Mouse (Mus musculus) gastrocnemius, postnatal 25 days (tissue): ENCODE results near the gene Fgfr2. TPM values are rescaled to one million over a fixed set of nuclear protein-coding genes. Genes with fewer than 3 reads are reported as not detected.

Source experiments
- DNase-seq: peaks from one replicate; pipeline ENCODE4 v3.0.0; 2022
- total RNA-seq, 2 experiments: library from RNA; stranded (reverse); gene quantifications; 1 replicate in 1 of 2; 2 replicates in 1 of 2; pipeline ENCODE4 v1.2.3; 2021

The Fgfr2 gene
- total RNA-seq, 2 experiments from 2014 or later = 0.33 to 0.96 TPM

- no peak for DNase-seq
These were observed 2155.2 kb downstream of the Fgfr2 start for GRCm38 (mm10) chr7:130967901-130968300.

GRCm38 (mm10) chr7:130966876-130967275 is 2156.3 kb downstream of the Fgfr2 start:
- DNase-seq = no peak

DNA sequence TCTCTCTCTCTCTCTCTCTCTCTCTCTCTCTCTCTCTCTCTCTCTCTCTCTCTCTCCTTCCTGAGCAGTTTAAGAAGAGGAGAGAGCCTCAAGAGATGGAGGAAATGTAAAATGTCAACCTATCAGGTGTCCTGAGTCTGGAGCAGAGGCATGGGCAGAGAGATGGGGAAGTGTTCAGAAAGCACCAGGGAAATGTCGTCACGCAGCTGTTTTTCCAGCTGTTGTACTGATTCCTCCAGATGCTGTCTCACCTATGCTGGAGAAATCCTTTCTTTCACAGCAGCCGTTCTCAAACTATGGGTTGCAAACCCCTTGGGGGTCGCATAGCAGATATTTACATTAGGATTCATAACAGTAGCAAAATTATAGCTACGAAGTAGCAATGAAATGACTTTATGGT is 2156.7 kb downstream of the Fgfr2 start:
- no peak for DNase-seq

DNA sequence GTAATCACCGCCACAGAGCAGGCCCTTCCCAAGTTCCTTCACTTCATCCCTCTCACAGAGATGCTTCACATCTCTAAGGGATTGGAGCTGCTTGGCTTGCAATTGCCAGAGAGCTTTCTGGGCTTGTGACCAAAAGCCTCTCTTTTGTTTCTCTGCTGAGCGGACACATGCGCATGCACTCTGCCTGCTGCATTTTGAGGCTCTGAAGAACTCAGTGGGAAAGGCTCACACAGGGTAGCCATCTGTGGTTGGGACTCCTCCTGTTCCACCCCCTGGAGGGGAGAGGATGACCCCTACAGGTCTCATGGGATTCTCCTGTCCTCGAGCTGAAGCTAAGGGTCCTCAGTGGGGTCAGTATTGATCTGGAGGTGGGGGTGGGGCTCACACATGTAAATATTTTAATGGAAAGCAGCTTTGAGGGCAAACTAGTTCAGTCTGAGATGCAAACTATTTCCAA is 2157.2 kb downstream of the Fgfr2 start:
- peak; percentile 77 for DNase-seq

GRCm38 (mm10) chr7:130965396-130965795 is 2157.8 kb downstream of the Fgfr2 start:
- DNase-seq = no peak

GRCm38 (mm10) chr7:130964686-130965085 is 2158.5 kb downstream of the Fgfr2 start:
- peak; percentile 71 for DNase-seq

DNA sequence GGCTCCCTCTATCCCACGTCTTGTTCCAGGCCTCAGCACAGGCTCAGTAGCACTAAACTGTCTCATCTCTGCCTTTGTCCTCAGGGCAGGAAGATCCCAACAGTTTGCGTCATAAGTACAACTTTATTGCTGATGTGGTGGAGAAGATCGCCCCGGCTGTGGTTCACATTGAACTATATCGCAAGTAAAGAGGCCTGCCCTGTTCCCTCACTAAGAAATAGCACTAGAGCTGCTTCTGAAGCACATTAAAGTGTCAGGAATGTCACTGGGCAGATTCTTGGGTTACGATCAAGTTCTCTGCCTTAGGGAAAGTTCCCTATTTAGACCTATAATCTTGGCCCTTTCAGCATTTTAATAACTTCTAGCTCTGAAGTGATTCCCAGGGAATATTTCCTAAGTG is 2161.7 kb downstream of the Fgfr2 start:
- no peak for DNase-seq

GRCm38 (mm10) chr7:130959868-130960267 is 2163.3 kb downstream of the Fgfr2 start:
- DNase-seq = peak; percentile 87

- DNase-seq = no peak
These were observed 2164.6 kb downstream of the Fgfr2 start for GRCm38 (mm10) chr7:130958551-130958950.

DNA sequence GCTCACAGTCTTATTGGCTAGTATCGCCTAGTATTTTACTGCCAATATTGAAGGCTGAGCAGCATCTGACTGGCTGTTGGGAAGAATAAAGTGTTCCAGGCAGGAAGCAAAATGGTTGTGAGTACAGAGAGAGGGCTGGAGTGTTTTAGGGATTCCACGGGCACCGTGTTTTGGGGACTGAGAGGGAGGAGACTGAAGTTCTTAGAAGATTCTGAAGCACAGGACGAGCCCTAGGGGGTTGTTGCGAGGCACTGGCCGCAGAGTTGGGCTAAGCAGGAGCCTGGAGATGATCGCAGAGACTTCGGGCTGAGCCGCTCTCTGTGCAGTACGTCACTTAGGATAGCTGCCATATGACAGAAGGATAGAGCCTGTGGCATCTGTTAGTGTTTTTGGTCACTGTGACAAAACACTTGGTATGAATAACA is 2169.0 kb downstream of the Fgfr2 start:
- DNase-seq = no peak

DNA sequence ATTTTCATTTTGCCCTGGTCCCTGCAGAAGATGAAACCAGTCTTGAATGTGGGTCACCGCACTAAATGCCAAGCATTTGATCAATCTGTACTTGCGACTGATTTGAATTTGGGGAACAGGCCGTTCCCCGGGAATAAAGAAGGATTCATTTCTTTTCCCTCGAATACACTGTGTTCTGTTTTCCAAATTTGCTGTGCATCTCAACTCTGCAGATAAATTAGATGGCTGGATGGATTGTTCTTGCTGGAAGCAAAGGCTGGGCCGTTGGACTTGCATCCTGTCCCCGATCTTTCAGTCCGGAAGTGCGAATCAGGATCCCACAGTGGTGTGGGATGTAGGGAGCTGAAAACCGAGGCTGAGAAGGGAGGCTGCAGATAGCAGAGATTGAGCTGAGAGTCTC is 2169.8 kb downstream of the Fgfr2 start:
- DNase-seq = no peak

DNA sequence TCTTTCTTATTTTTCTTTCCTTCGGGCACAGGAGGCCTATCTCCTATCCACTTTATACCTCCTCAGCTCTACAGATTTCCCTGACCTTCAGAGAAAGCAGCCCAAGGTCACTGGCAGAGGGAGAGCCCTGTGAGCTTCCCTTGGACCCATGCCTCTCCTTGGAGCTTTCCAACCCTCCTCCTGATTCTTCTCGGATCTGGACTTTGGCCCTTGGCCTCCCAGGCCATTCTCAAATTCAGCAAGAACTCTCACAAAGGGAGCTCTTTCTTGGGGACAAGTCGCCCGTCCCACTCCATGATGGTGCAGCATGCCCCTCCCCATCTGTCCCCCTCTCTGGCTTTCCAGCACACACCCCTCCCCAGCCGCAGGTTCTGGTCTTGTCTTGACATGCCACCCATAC is 2172.1 kb downstream of the Fgfr2 start:
- DNase-seq = no peak

- DNase-seq = no peak
These were observed 2172.7 kb downstream of the Fgfr2 start for GRCm38 (mm10) chr7:130950482-130950881.

DNA sequence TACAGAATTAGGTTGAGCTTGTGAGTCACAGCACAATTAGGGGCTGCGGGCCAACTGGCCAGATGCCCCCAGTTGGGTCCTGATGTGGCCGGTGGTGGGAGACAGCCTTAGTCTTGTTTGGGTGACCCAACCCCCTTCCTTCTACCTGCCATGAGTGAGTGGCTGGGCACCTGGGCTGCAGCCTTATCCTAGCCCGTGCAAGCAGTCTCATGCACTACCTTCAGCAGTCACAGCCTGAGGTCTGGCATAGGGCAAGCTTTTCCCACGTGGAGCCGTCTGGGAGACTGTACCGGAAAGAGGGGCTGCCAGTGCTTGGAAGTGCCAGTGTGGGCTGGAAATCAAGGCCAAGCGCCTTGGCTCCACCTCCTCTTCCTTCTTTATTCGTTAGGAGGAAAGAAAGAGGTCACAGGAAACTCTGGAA is 2173.8 kb downstream of the Fgfr2 start:
- peak; percentile 56 for DNase-seq

DNA sequence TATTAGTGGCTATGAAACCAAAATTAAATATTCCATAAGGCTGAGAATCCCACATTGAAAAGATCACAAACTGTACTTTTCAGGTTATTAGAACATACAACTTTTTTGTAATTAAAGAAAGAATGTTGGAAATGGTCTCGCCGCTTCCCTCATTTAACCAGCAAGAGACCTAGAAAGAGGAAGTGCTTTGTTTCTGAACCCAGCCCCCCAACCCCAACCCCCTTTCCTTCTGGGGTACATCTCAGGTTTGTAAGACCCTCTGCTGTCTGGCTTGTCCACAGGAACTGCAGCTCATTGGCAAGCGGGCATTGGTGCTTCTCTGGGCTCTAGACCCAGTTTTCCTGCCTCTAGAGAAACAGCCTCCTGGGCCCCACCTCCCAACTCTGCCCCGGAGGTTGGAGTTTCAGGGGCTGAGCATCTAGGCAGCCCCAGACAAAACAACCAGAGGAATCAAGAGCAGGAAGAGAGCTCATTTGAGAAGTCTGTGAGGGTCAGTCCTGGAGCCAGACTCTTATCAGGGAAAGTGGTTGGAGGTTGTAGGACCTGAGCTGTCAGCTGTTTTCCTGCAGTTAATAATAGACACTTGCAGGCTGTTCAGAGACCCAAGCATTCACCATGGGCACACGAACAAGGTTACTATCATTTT is 2174.5 kb downstream of the Fgfr2 start:
- no peak for DNase-seq

GRCm38 (mm10) chr7:130946303-130946702 is 2176.8 kb downstream of the Fgfr2 start:
- no peak for DNase-seq

DNA sequence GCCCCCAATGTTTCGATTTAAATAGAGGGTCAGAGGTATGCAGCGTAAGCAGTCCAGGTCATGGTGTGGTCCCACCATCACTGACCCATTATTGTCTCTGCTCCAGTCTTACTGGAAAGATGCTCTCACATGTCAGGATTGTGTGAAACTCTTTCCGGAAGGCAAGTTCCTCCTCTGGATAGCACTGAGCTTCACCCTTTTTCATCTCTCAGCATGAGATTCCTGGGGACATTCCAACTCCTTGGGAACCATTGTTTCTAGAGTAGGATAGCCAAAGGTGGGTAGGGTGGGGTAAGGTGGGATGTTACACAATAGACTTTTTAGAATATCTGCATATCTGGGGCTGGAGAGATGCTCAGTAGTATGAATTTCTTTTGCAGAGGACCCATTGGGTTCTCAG is 2177.4 kb downstream of the Fgfr2 start:
- DNase-seq = no peak

DNA sequence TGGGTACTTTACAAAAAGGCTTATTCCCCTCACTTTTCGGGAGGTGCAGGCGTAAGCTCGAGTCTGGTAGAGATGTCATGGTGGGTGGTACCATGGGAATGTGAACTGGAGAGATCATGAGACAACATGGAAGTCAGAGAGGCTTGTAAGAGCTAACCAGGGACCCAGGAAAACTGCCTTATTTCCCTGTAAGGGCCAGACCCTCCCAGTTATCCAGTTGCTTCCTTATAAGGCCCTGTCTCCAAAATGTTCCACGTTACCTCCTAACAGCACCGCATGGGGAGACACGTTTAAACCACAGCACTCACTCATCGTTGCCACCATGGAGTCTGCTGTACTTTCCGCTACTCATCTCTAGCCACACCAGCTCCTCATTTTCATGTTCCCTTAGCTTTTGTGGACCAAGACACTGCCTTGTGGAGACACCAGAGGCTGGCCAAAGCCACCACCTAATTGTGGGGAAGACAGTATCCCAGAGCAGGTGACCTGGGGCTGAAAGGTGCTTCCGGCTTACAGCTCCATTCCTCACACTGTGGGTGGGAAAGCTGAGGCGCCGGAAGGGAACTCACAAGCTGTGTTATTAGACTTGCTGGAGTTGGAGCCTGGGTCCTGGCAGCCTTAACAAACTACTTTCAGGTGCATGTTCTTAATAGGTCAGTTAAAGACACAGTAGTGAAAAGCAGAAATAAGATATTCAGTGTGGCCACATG is 2178.2 kb downstream of the Fgfr2 start:
- no peak for DNase-seq

DNA sequence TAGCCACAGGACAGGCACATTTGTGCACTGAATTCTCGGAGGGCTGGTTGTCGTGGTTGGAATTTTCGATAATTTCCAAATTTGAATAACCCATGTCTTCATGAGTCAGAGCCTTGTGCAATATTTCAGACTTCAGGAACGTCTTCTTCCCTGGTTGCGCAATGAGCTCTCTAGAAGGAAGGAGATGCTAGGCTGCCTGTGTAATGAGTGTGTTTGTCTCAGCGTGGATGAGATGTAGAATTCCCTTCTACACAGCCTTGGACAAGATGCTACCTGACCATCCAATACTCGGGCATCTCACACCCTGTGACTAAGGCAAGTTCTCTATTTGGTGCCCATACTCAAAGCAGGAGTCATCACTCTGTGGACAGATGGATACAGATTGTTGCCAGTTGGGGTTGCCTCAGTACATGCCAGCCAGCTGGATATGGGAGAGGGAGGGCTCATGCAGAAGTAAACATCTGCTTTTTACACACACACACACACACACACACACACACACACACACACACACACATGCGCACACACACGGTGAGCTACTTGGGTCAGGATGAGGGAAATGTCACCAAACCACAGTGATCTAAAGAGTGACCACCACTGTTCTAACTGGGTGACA is 2179.8 kb downstream of the Fgfr2 start:
- no peak for DNase-seq

DNA sequence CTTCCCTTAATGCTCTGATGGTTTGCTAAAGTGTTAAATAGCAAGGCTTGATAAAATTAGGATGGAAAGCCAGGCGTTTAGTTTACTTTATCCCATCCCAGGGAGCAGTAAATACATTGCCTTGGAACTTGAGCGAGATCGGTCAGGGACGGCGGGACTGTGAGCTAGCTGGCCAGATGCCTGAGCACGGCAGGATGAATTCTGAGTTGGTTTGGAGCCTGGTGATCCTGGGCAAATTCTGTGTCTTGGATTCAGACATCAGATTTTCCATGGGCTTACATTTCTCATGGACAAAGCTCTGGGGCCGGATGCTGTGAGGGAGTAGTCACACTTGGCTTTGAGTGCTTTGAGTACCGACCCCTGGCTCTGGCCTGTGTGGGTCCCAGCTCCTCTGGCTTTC is 2182.4 kb downstream of the Fgfr2 start:
- no peak for DNase-seq

- no peak for DNase-seq
These were observed 2184.3 kb downstream of the Fgfr2 start for GRCm38 (mm10) chr7:130938896-130939295.

GRCm38 (mm10) chr7:130938005-130938404 is 2185.1 kb downstream of the Fgfr2 start:
- no peak for DNase-seq

- peak; percentile 63 for DNase-seq
These were observed 2185.8 kb downstream of the Fgfr2 start for GRCm38 (mm10) chr7:130937266-130937841.
